Mouse (Mus musculus) CH12.LX (cell line): ENCODE measurements around the gene Alas2. TPM values are rescaled to one million over a fixed set of nuclear protein-coding genes. Genes with fewer than 3 reads are reported as not detected.

Experiments
- polyA plus RNA-seq: library from polyadenylated mRNA; unstranded; fragments of >175 nt; gene quantifications from 2 replicates; pipeline ENCODE4 v1.2.1, GENCODE M21; 2012; ENCODE audit warnings: low read depth; ENCODE audit not compliant: insufficient read length
- total RNA-seq, 2 experiments: library from RNA; depleted of rRNA; stranded (reverse); fragments of 300-350 nt in 1 of 2; fragments of >200 nt in 1 of 2; gene quantifications; 2 replicates each; pipeline ENCODE4 v1.2.3; 2012 to 2014

Alas2 gene
- total and polyA plus RNA-seq, 3 experiments = 0.16 to 0.30 TPM; not detected in 1

Other genes starting within 250 kb of the Alas2 start
- gene Tmem29, start 88.2 kb upstream of the Alas2 start, total RNA-seq (2012; rRNA removed) = 13.0 and 17.9 TPM in 2 replicates
- gene Tmem29, start 88.2 kb upstream of the Alas2 start, total RNA-seq (2014; rRNA removed) = 57.0 and 57.2 TPM in 2 replicates
- 38.3 and 45.0 TPM in 2 replicates for gene Tmem29, start 88.2 kb upstream of the Alas2 start, polyA plus RNA-seq
- gene Pfkfb1, start 40.9 kb downstream of the Alas2 start, total RNA-seq (2012; rRNA removed) = 6.7 and 7.6 TPM in 2 replicates
- gene Pfkfb1, start 40.9 kb downstream of the Alas2 start, total RNA-seq (2014; rRNA removed) = 5.7 and 7.5 TPM in 2 replicates
- 12.4 and 15.0 TPM in 2 replicates for gene Pfkfb1, start 40.9 kb downstream of the Alas2 start, polyA plus RNA-seq
- gene Apex2, start 42.5 kb downstream of the Alas2 start, total RNA-seq (2012; rRNA removed) = 8.0 and 10.5 TPM in 2 replicates
- gene Apex2, start 42.5 kb downstream of the Alas2 start, total RNA-seq (2014; rRNA removed) = 9.5 and 9.6 TPM in 2 replicates
- 15.0 and 15.6 TPM in 2 replicates for gene Apex2, start 42.5 kb downstream of the Alas2 start, polyA plus RNA-seq
- gene Tro, start 110.2 kb downstream of the Alas2 start, total RNA-seq (2012; rRNA removed) = 0.13 and 0.21 TPM in 2 replicates
- gene Tro, start 110.2 kb downstream of the Alas2 start, total RNA-seq (2014; rRNA removed) = not detected in 2 replicates
- gene Tro, start 110.2 kb downstream of the Alas2 start, polyA plus RNA-seq = not detected in 2 replicates